Mouse (Mus musculus): ENCODE measurements around the gene Ugt1a6a.
"Not testable (repeated sequence)": the region's sequence is repeated elsewhere in the genome, so short reads cannot be mapped to it uniquely, and the experiment has no call there.

The Ugt1a6a gene

DNA sequence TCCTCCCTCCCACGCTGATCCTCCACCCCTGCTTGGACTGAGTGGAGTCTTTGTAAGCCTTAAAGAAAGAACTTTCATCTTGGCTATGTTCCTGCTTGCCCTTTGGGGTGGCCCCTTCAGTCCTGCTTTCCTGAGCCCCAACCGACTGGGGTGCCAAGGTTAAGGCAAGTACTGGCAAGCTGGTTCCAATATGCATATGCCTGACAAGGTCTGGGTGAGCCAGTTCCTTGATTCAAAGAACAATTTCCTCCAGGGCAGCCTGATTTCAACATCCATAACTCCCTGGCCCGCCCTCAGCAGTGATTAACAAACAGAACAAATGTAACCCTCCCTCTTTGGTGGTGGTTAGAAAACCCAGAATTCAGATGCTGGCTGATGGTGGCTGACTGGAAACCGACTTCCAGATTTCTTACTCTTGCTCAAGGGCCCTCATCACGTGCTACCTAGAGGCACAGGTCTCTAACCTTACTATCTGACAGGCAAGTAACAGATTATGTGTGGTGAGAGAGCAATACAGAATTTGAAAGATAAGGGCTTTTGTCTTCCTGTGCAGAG lies at the start of gene Ugt1a6a:
TSS of gene Ugt1a6a (plus strand) at position 353 of the 555 bp plus-strand sequence.
- peak; percentile 16 for DNase-seq (ENCODE audit: low read depth, low spot score)

DNA sequence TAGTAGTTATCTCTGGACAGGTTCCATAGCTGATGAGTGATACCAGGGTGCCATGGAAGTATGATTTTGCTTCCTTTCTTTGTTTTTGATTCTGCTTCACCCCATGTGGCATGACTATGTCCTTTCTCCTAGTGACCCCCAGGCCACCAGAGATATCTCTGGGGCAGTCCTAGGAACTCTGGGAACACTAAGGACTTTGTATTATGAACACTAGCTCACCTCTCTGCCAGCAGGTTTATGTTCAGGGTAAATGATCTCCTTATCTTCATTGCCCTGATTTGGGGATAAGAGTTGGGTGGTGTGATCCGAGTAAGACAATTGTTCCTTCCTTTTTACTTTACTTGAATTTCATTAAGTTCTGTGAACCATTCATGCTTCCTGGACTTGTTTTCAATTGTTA lies 48.5 kb upstream of the Ugt1a6a start:
- no peak for DNase-seq (ENCODE audit: low read depth, low spot score)

DNA sequence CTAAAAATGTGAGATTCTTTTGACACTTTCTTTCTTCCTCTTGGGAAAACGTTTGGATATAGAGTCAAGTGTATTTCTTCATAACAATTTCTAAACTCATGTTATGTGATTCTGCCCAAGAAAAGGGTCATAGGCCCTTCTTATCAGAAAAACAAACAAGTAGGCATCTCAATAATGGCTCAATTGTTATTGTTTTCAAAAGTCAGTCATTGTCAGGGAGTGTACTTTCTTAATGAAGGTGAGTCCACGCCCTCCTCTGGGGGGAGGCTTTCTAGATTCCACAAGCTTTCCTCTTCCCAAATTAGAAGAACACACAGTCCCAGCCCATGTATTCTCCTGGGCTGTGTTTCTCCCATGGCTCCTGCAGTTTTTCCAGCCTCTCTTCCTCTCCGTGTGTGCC lies 47.1 kb upstream of the Ugt1a6a start, which contains the start of gene Ugt1a8:
TSS of gene Ugt1a8 (plus strand) at position 301 of the 400 bp plus-strand sequence.
- no peak for DNase-seq (ENCODE audit: low read depth, low spot score)

DNA sequence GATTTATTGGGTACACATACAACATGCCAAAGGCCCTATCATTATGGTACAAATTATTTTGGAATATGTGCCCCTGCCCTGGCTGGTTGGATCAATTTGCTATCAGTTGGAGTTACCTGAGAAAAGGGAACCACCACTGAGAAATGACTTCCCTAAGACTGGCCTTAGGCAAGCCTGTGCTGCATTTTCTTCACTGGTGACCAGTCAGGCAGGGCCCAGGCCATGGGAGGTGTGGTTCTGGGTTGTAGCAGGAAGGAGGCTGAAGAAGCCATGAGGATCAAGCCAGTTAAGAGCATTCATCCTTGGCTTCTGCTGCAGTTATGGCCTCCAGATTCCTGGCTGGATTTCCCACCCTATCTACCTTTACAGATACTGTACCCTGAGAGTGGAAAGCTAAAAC lies 42.3 kb upstream of the Ugt1a6a start:
- DNase-seq (ENCODE audit: low read depth, low spot score), result no peak

DNA sequence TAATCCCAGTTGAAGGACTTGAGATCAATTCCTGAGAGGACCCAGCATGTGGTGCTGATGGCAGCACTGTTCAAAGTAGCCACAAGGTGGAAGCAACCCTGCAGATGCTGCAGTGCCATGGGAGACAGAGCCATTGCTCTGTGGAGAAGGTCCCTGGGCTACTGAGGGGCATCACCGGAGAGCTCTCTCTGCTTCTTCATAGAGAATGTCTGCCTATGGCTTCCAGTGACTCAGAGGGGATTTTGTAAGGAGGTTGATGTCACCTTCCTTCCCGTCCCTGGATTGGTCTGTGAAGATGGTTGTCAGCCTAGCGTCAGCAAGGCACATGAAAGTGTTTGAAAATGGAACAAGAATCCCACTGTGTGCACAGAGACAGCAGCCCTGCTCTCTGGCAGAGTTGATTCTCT lies 40.3 kb upstream of the Ugt1a6a start:
- DNase-seq (ENCODE audit: low read depth, low spot score), result not testable (repeated sequence)

DNA sequence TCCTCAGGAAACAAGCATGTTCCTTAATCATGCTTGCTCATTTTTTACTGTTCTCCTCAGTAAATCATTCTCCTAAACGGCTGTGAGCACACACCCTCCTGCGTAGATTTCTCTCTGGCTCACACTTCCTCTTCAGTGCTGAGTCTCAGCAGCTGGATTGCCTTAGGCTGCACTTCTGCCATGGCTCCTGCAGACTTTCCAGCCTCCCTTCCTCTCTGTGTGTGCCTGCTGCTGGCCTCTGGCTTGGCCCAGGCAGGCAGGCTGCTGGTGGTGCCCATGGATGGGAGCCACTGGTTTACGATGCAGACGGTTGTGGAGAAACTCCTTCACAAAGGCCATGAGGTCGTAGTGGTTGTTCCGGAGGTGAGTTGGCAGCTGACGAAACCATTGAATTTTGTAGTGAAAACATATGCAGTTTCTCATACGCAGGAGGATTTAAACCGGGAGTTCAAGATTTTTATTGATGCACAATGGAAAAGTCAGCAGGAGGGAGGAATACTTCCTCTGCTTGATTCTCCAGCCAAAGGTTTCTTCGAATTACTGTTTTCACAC lies 39.6 kb upstream of the Ugt1a6a start, which contains the start of gene Ugt1a7c:
TSS of gene Ugt1a7c (plus strand) at position 122 of the 552 bp plus-strand sequence.
- DNase-seq (ENCODE audit: low read depth, low spot score), result no peak

DNA sequence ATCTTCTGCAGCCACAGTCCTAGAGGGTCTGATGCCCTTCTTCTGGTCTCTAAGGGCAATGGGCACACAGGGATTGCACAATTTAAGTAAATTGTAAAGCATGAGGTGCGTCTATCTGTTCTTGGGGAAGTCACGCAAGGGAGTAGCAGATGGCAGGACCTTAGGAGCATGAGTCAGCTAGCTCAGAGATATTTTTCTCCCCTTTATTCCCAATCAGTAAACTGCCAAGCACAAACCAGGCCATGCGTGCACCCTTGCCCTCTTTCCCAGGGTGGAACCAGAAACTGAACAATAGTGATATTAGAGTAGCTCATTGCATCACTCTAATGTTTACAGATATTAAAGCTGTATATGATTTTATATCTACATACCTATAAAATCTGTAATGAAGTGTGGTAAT lies 36.1 kb upstream of the Ugt1a6a start:
- not testable (repeated sequence) for DNase-seq (ENCODE audit: low read depth, low spot score)

DNA sequence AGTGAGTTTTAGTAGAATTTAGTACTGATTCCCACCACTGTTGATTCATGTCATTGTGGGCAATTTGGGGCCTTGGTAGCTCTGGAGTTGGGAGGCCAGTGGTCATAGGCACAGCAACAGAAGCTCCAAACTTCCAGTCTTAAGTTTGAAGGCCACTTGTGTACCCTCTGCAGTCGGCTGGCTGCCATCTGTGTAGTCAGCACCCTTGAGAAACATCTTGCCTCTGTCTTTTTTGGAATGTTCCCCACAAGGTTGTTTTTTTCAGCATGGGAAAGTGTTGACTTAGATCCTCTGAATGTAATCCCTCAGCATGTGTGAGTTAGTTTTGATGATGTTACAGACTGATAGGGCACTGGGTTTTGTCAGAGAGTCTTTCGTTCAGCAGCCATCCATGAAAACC lies 34.9 kb upstream of the Ugt1a6a start:
- DNase-seq (ENCODE audit: low read depth, low spot score), result not testable (repeated sequence)

DNA sequence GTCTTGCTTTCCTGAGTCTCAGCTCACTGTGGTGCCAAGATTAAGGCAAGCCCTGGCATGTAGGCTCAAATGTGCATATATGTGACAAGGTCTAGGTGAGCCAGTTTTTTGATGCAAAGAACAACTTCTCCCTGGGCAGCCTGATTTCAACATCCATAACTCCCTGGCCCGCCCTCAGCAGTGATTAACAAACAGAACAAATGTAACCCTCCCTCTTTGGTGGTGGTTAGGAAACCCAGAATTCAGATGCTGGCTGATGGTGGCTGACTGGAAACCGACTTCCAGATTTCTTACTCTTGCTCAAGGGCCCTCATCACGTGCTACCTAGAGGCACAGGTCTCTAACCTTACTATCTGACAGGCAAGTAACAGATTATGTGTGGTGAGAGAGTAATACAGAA lies 31.6 kb upstream of the Ugt1a6a start, which contains the start of gene Ugt1a6b:
TSS of gene Ugt1a6b (plus strand) at position 234 of the 400 bp plus-strand sequence.
- not testable (repeated sequence) for DNase-seq (ENCODE audit: low read depth, low spot score)

DNA sequence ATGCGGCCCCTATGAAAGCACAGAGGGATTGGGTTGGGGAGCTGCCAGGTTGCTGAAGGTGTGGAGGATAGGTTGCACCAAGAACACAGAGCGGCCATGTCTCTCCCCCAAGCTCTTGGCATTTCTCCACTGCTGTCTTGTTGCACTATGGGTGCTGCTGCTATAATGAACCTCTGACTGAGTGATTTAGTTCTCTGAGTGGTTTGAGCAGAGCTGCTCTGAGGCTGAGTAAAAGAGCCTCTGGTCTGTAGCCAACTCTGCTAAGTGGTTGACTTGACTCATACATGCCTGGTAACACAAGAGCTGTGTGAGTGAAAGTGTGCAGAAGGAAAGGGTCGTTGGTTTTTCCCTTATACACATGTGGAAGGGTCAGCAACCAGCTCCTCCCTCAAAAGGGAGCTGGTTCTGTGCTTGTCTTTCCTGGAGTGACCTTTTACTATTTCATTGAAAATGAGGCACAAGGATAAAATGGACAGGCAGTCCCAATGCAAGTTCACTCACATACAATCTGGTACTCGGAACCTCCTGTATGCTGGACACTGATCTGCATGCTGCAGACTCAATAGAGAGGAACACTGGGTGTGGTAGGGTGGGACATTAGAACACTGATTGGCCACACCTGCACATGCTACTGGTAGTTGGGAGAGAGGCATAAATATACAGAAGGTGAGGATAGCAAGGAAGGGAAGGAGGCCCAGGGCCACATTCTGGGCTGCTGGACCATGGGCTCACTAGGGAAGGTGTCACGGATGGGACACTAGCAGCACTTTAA lies 30.7 kb upstream of the Ugt1a6a start:
- not testable (repeated sequence) for DNase-seq (ENCODE audit: low read depth, low spot score)

DNA sequence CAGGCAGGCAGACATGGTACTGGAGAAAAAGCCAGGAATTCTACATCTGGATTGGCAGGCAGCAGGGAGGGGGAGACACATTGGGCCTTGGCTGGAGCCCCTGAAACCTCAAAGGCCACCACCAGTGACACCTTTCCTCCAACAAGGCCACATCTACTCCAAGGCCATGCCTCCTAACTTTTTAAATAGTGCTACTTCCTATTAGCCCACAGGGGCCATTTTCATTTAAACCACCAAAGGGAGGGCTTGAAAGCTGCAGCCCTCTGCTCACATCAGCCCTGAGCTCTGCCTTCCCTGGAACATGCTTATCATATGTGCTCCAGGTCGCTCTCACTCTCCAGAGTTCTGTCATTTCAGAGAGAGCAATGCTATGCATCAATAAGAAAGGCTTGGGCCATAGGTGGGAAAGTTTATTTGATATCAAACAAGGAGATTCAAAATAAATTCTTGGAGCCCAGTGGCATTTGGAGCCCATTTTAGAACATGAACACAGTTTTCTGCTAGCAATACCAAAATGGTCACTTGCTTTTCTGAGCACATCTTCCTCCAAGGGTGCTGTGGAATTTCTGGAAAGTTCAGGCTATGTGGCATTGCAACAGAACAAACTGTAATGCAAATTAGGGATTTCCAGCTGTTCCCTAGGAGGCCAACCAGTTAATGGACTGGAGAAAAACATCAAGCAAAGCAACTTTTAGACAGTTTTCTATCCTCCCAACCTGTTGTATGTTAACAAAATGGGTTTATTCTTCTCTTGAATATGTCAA lies 29.8 kb upstream of the Ugt1a6a start:
- no peak for DNase-seq (ENCODE audit: low read depth, low spot score)

DNA sequence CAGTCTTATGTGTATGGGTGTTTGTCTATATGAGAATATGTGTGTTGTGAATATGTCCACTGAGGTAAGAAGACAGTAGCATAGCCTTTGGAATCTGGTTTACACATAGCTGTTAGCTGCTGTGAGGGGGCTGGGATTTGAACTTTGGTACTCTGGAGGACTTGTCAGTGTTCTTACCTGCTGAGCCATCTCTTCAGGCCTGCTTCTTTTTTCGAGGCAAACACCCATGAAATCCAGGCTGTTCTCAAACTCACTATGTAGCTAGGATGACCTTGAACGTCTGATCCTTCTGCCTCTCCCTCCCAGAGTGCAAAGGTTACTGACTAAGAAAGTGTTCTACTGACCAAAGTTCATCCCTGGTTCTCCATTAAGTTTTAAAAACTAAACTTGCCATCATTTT lies 29.0 kb upstream of the Ugt1a6a start:
- DNase-seq (ENCODE audit: low read depth, low spot score), result no peak

DNA sequence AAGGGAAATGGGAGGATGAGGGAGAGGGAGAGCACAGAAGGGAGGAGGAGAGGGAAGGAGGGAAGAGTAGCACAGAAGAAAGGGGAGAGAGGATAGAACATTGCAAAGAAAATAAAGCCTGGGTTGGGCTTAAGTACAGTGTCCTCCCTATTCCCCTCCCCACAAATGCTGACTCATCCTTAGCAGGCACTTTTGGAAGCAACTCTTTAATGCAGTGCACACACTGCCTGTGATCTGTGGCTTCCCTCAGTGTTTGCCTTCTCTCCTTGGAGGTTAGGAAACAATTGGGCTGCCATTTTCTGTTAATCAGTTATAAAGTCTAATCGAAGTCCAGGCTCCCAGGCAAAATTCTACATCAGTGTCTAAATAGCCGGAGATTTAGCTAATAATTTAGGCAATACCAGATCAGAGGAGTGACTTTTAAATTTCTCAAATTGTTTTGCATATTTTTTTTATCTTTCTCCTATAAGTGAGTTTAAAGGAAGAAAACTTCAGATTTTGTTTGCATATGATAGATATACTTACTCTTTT lies 25.5 kb upstream of the Ugt1a6a start:
- not testable (repeated sequence) for DNase-seq (ENCODE audit: low read depth, low spot score)

DNA sequence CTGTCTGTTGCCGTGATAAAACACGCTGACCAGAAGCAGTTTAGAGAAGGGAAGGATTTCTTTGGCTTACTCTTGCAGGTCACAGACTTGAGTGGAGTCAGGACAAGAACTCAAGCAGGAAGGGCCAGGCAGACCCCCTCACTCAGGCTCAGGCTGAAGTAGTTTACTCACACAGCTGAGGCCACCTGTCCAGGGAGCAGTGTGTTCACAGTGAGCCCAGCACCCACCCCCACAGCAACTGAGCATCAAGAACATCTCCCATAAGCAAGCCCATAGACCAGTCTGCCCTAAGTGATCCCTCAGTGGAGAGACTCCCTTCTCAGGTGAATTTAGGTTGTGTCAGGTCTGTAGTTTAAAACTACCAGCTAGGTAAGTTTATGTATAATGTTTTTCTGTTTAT lies 25.0 kb upstream of the Ugt1a6a start:
- DNase-seq (ENCODE audit: low read depth, low spot score), result not testable (repeated sequence)

DNA sequence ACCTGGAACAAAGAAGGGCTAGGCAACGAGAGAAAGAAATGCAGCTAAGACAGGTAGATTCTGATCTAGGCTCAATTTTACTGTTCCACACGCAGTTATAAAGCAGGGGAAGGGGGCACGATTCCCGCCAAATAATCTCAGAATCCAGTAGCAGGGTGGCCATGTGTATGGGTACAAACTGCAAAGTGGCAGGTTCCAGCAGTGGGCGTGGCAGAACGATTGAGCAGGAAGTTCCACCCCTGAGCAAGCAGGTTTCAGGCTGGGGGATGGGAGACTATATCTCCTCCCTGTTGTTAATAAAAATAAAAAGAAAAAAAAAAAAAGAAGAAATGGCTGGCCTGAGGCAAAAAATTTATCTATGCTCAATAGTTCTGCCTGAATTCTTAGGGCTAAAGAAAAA lies 21.8 kb upstream of the Ugt1a6a start:
- not testable (repeated sequence) for DNase-seq (ENCODE audit: low read depth, low spot score)

DNA sequence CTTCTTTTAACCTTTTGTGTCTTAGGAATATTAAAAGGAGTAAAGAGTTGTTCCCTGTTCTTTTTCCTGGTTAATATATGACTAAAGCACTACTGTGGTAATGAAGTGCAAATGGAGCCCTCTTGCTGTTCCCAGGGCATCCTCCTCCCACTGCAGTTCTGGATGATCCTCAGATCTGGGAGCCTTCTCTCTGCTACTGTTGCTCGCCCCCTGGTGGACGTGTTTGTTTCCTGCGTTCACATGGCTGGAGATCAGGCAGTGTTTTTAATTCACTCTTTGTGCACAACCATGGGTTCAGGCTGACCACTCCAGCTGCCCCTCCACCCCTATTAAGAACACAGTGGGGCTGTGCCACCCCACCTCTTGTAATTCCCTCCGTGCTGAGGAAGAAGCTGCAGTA lies 14.1 kb upstream of the Ugt1a6a start:
- DNase-seq (ENCODE audit: low read depth, low spot score), result not testable (repeated sequence)

DNA sequence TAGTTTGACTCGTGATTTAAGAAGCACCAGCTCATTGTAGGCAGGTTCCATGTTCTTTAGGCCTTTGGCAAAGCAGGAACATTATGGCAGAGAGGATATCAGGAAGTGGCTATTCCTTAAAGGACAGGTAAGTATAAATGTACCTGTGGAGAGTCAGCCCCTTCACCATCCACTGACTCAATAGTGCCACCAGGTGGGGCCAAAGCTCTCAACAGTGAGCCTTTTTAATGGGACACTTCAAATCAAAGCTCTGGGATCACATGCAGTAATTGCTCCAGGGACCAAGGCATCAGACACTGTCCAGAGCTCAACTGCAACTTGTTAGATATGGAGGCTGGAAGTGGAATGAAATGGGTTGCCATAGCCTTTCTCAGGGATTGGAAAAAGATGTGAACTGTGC lies 13.1 kb upstream of the Ugt1a6a start:
- not testable (repeated sequence) for DNase-seq (ENCODE audit: low read depth, low spot score)

DNA sequence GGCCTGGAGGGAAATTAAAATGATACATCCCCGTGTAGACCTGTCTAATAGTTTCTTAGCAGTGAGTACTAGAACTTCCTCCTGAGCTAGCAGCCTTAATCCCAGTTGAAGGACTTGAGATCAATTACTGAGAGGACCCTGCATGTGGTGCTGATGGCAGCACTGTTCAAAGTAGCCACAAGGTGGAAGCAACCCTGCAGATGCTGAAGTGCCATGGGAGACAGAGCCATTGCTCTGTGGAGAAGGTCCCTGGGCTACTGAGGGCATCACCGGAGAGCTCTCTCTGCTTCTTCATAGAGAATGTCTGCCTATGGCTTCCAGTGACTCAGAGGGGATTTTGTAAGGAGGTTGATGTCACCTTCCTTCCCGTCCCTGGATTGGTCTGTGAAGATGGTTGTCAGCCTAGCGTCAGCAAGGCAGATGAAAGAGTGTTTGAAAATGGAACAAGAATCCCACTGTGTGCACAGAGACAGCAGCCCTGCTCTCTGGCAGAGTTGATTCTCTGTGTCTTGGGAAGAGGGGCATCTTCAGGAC lies 8.7 kb upstream of the Ugt1a6a start:
- DNase-seq (ENCODE audit: low read depth, low spot score), result not testable (repeated sequence)

DNA sequence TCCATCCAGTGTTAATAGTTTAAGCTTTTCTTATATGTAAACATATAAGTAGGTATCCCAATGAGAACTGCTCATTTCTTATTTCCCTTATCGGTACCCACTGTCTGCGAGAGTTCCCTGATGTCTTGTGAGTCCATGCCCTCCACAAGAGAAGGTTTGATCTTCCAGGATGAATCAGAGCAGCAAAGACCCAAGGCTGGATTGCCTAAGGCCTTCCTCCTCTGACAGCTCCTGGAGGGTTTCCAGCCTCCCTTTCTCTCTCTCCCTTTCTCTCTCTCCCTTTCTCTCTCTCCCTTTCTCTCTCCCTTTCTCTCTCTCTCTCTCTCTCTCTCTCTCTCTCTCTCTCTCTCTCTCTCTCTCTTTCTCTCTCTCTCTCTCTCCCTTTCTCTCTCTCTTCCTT lies 5.5 kb upstream of the Ugt1a6a start:
- DNase-seq (ENCODE audit: low read depth, low spot score), result not testable (repeated sequence)

DNA sequence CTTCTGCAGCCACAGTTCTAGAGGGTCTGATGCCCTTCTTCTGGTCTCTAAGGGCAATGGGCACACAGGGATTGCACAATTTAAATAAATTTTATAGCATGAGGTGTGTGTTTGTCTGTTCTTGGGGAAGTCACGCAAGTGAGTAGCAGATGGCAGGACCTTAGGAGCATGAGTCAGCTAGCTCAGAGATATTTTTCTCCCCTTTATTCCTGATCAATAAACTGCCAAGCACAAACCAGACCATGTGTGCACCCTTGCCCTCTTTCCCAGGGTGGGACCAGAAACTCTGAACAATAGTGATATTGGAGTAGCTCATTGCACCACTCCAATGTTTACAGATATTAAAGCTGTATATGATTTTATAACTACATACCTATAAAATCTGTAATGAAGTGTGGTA lies 4.4 kb upstream of the Ugt1a6a start:
- DNase-seq (ENCODE audit: low read depth, low spot score), result not testable (repeated sequence)

DNA sequence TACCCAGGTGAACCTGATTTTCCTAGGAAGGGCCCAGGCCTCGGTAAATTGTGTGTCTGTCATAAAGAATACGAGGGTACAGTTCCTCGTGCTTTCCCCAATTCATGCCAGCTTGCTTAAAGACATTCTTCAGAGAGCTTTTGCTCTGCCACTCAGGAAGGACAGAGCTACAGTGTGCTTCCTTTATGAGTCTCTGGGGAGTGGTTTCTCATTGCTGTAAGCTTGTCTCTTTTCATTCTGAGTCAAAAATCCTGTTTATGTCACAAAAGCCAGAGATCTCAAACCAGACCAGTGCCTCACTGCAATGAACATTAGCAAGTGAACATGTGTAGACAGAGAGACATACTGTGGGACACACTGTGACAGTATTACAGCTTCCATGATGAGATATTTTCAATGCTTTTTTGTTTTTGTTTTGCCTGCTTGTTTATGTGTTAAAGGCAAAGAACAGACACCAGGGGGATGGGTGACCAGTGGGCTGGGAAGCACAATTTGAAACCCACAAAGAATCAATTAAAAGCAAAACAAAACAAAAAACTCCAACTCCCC lies 627 bp upstream of the Ugt1a6a start:
- no peak for DNase-seq (ENCODE audit: low read depth, low spot score)

Data from brain, embryonic 18.5 days (tissue).